Mouse (Mus musculus): ENCODE data around the gene Szt2.
A peak's percentile ranks its signal among the peaks of the same experiment; 100 is the strongest.

Gene Szt2

DNA sequence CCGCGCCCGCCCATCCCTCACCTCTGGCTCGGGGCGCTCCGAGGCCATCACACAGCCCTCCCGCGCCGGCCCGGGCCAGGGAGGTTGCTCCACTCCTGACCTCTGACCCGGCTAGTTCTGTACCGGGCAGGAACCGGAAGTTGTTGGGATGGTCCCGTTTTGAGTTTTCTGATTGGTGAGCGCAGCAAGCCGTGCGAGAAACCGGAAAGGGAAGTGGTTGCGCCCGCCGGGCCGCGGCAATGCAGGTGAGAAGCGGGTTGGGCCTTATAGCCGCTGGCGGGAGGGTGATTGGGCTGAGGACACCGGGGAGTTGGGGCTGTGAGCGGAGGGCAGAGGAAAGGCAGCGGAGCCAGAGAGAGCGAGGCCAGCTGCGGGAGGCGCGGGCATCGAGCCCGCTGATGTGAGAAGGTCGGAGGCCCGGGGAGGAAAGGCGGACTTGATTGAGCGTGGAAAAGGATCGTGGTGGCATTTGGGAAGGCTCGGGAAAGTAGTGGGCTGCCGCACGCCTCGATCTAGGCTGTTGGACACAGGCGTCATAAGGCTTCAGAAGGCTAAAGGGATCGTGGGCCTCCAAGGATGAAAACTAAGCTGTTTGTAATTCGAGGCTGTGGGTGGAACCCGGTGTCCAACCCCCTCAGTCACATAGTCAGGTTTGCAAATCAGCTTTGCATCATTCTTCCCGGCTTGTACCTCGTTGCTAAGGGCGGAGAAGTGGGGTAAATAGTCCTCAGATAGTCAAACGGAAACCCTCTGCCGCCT is at the start of gene Szt2, which contains the start of gene Med8:
Szt2 (minus strand) TSS at position 132 of the 759 bp plus-strand sequence.
Med8 (plus strand) TSS at position 196 of the 759 bp plus-strand sequence.
- DNase-seq (ENCODE audit: low read depth, low spot score) = peak; percentile 80

DNA sequence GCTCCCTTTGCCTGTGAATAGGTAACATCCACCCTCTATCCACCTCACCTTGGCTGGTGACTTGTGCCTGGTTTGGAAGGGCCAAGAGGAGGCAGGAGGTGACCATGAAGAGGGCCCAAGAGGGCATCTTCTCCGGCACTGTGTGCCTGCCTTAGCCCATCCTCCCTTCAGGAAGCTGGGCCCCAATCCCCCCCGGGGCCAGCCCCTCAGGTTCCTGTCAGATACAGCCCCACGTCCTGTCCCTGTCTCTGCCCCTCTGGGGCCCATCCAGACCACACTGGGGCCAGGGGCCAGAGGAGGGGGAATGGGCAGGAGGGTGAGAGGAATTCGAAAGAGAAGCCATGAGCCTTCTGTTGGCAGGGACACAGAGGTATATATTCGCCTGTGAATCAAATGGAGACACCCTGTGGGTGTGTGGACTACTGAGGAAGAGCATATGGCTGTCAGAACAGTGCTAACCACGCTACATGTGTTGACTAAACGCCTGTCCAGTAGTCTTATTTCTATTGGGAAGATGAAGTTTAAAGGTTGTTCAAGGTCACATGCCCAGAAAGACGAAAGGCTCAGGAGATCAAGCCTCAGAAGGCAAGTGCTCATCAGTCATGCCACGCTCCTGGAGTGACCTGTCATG is 48.4 kb upstream of the Szt2 start, which contains the start of gene Mpl:
Mpl (minus strand) TSS at position 169 of the 631 bp plus-strand sequence.
- DNase-seq (ENCODE audit: low read depth, low spot score) = no peak

DNA sequence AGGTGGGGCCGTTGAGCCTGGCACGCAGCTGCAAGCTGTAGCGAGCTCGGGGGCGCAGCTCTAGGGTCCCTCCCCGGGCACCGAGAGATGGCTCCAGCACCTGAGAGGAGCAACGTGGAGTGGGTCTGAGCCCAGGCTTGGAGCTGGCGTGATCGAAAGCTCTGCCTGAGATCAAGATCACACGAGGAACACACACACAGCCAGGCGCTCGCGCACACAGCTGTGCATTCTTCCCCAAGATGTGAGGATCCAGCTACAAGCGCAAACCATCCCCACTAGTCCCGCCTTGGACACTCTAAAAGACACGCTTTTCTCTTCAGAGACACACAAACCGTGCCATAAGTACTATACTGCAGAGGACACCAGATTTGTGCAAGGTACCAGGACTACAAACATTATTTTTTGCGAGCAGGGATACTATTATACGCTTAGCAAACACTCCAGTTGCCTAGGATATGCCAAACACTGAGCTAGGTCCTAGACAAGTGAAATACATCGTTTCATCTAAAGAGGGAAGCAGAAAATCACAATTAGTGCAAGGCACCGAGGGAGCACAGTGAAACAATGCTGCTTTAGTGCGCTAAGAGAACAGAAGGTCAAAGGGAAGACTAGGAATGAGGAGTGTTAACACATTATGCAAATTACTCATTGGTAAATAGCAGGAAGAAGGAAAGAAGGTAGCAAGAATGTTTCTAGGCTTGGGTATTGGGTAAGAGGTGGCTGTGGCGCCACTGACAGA is 37.5 kb upstream of the Szt2 start:
- no peak for DNase-seq (ENCODE audit: low read depth, low spot score)

DNA sequence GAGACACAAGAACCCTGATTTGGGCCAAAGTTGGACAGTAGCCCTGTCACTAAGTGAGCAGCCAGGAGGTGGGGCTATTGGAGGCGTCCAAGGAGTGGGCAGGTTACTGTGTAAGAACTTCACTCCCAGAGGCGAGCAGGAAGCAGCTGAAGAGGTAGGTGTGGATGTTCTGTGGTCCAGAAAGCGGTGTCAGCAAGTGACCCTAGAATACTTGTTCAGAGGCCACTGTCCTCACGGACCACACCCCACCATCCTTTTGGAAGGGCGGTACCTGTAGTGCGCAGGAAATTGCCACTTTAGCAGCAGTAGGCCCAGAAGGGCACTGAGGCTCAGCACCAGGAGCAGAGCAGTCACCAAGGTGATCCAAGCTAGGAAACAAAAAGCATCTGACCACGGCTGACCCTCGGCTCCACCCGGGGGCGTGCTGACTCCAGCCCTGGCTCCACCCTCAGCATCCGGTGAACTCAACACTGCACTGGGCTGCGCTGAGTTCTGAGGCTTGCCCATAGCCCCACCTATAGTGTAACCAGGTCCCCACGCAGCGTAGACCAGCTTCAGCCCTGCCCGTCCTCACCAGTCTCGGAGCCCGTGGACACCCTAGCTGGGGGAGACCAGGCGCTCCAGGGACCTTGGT is 36.8 kb upstream of the Szt2 start:
- no peak for DNase-seq (ENCODE audit: low read depth, low spot score)

DNA sequence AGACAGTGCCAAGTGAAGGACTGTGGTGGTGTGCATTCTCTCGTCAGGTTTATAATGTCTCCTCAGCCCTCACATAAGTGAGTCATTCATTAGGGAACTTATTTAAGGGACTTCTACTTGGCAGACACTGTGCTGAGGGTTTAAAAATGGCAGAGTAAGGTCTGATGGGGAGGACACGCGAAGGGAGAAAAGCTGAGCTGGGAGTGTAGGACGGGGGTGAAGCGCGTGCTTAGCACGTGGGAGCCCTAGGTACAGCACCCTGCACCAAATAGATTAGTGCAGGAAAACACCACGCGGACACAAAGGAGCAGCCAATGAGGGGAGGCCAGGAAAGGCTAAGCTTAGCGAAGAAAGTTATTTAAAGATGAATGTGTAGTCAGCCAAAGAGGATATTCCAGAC is 36.0 kb upstream of the Szt2 start:
- DNase-seq (ENCODE audit: low read depth, low spot score) = no peak

DNA sequence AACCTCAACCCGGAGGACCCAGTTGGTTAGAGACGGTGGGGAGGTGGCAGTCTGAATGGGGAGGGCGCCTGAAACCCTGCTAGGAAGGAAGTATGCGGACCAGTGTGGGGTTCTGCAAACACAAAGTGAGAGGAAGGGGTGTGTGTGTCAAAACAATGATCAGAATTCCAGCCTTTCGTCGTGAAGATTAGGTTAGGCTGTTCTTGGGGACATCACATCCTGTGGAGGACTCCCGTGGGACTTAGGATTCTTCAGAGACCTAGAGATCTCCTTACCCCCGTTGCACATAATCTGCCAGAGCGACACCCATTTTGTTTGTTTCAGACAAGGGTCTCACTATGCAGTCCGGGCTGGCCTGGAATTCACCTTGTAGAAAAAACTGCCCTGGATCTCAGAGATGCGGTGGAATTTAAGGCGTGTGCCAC is 28.8 kb upstream of the Szt2 start:
- DNase-seq (ENCODE audit: low read depth, low spot score) = no peak

DNA sequence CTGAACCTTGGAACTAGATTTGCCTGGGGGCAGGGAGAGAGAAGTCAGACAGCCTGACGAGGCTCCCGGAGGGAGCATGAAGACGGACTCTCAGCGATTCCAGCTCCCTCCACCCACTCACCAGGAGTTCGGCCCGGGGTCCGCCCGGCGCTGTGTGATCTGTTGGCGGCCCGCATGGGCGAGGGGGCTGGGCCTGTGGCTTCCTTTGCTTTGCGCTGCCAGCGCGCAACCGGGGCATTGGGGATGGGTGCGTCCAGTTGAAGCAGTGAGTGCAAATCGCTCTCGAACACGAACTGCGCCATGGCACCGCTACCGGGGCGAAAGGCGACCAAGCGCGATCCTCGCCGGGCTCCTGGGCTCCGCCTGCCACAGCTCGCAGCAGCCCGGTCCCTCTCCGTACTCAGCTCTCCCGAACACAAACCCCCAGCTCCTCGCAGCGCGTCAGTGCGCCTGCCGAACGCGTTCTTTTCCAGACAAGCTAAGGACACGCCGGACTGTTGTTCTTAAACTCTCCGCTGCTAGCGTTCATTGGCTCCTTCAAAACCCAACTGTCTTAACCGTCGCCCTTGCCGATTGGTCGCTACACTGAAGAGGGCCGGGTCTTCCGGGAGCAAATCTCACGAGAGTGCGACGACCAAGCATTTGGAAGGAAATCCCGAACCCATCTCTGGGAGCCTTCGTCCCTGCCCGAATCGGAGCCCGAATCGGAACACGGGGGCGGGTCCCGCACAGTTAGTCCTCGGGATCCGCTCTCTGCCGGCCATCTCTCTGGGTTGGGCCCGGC is 27.9 kb upstream of the Szt2 start, which contains the start of gene Cdc20:
Cdc20 (minus strand) TSS at position 533 of the 784 bp plus-strand sequence.
- DNase-seq (ENCODE audit: low read depth, low spot score) = peak; percentile 92

DNA sequence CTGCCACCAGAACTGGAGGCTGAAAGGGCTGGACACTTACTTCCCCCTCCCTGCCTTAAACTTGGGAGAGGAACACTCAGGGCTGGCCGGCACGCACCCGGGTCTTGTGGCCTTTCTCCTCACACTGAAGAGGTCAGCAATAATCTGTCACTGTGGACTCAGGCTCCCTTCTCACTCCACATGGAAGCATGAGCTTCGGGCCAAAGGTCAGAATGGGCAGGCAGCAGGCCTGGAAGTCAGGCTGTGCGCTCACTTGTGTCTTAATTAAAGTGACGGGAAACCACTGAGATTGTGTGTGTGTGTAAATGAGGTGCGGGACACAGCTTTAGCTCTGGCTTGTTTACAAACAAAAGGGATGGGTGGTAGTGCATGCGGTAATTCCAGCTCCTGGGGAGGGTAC is 23.3 kb upstream of the Szt2 start:
- DNase-seq (ENCODE audit: low read depth, low spot score) = no peak

DNA sequence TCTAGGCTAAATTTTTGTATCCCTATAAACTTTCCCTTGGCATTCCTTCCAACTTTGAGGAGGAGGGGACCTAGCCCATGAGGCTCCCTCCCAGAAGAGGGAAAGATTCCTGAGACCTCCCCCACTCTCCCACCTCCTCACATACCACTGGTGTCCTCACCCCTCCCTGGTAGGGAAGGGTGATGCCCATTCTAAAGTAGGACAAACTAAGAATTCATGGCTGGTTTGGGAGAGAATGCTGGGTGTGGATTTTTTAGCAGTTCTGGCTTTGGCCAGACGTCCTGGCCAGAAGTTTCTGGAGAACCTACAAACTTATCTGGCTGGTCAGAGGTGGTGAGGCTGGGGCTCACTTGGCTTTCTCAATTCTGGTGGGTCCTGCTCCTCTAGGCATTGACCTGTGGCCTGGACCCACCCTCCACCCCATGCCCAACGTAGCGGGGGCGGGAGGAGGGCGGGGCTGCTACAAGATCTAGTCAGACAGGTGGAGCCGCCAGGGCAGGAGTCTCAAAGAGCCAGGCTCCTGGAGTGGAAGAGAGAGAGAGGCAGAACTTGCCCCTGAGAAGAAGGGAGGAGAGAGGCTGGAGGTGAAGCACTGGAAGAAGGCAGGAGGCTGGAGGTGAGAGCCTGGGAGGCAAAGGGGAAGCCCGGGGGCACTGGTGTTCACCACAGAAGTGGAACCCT is 20.3 kb upstream of the Szt2 start:
- DNase-seq (ENCODE audit: low read depth, low spot score) = no peak

DNA sequence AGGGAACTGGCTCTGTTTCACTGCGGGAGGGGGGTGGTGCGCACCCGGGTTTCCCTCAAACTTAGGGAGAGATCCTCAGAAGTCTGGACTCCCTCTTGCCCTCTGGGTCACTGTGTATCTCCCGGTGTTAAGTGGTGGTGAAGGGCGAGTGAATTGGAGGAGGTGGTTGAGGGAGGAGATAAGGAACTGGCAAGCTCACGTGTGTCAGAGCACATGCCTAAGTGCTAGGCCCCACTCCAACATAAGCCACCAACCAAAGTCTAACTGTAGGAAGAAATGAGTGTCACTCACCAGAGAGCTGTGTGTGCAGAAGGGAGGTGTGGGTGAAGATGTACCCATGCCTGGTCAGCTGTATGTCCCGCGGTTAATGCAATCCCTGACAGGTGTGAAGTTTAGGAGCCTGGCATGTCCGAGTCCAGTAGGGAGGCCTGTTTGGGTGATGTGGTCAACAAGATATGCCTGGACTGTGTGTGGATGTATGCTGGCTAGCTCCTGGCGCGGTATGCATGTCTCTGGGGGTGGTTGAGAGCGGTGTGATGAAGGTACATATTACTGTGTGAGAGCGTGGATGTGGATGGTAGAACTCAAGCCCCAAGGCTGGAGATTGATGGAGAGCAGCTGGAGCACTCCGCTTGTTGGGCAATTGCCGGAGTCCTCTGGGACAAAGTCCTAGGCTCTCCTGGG is 19.6 kb upstream of the Szt2 start:
- no peak for DNase-seq (ENCODE audit: low read depth, low spot score)

DNA sequence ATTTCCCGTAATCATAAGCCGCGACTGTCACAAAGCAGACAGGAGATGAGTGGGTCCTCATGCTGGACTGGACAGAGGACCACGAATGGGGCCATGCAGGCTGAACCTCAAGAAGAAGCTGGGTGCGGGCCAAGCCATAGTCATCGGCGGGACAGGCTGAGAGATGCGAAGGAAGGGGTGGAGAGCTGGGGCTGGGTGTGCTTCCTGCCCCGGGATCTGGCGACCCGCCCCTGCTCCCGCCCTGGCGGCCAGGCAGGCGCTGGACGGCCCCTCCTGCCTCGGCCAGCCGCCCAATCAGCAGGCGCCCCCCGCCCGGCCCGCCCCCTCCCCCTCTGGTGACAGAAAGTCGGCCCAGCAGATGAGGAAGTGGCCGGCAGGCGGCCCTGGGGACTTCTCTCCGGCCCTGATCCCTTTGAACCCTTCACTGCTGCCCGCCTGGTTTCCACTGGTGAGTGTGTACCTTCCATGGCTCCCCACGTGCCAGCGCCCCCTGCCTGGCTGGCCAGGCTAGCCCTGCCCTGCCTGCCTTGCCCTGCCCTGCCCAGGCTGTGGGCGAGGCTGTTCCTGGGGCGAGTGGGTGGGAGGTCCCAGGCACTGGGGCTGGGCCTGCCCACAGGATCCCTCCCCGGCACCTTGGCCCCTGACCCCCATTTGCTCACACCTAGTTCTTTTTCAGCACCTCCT is 18.8 kb upstream of the Szt2 start, which contains the start of gene Elovl1:
Elovl1 (plus strand) TSS at position 326 of the 684 bp plus-strand sequence.
- DNase-seq (ENCODE audit: low read depth, low spot score) = no peak

DNA sequence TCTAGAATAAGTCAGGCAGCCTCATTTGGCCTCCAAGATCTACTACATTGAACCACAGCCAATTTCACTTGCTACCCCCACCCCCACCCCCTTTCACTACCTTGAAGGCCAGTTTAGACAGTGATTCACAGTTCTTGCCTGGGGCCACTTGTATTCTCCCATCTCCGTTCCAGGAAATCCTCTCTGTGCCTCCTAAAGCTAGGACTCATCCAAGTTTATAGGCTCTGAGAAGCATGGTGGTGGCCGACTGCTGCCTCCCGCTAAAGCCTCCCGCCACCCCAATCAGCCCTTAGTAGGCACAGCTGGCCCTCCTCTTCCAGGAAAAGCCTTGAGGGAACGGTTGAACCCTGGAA is 18.3 kb upstream of the Szt2 start:
- DNase-seq (ENCODE audit: low read depth, low spot score) = no peak

DNA sequence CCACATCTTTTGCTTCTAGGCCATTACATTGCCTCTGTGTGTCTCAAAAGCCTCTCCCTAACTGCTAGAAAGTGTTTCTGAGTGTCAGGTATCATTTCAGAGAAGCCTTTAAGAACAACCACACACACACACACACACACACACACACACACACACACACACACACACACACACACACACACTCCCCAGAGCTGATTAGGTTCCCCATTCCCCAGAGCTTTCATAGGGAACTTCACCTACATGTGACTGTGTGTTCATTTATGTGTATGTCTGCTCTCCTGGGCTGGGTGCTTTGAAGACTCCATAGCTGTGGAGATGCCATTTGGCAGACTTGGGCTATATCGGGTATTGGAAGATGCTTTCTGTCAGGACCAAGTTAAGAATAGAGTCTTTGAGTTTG is 16.3 kb upstream of the Szt2 start:
- DNase-seq (ENCODE audit: low read depth, low spot score) = no peak

DNA sequence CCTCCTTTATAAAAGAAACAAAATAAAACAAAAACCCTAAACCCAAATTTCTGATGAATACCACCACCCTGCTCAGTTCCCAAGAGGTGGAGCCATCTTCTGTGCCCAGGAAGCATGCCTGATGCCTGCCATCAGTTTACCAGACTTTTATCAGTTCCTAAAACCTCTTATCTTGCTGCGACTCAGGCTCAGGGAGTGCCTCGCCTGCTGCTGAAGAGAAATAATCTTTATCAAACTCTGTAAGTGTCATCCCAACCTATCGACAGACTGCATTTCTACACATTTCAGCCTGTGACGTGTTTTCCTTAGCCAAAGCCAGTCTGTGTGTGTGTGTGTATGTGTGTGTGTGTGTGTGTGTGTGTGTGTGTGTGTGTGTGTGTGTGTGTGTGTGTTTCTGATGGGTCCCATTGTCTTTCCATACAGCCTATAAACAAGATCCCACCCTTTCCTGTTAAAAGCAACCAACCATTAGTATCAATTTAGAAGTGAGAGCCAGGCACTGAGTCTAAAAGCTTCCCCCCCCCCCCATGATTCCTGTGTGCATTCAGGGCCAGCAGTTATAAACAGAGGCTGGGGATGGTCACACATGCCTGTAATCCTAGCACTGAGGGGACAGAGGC is 15.6 kb upstream of the Szt2 start:
- DNase-seq (ENCODE audit: low read depth, low spot score) = no peak

DNA sequence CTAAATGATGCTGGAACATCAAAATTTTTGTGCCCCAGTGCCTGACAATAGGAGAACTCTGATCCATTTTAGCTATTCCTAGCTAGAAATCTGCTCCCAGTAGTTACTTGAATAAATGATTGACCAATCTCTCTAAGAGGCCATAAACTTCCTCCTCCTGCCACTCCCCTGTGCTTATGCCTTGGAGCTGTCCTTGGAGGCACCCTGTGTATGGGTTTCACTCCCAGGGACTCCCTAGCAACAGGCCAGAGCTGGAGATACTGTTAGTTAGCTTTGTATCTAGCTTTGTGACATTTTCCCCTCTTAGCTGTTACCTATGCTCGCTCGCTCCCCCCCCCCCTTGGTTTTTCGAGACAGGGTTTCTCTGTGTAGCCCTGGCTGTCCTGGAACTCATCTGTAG is 12.3 kb upstream of the Szt2 start:
- no peak for DNase-seq (ENCODE audit: low read depth, low spot score)

DNA sequence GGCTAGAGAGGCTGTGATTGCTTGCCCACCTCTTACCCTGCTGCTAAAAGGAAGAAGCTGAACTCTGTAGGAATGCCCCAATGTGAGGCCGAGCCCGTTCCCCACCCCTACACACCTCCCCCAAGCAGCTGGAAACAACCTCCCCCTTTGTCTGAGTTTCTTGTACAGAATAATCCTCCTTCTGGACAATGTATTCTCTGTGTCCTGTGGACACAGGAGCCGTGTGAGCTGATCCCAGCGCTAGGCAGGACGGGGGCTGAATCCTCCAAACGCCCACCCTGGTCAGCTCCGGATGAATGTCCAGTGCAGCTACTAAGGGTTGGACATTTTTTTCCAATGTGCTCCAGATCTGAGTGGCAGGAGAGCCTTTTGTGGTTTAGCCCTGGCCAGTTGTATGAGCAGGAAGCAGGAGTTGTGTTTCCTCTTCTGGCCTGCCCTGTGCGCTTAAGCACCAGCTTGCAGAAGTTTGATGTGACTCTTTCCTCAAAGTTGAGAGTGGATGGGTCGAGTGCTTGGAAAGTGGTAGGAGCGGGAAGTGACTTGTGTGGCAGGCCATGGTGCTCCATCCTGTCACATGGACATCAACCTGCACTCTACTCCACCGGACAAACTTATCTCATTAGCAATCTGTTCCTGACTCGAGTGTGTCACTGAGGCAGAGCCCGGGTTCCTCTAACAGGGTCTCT is 8.2 kb upstream of the Szt2 start:
- no peak for DNase-seq (ENCODE audit: low read depth, low spot score)

DNA sequence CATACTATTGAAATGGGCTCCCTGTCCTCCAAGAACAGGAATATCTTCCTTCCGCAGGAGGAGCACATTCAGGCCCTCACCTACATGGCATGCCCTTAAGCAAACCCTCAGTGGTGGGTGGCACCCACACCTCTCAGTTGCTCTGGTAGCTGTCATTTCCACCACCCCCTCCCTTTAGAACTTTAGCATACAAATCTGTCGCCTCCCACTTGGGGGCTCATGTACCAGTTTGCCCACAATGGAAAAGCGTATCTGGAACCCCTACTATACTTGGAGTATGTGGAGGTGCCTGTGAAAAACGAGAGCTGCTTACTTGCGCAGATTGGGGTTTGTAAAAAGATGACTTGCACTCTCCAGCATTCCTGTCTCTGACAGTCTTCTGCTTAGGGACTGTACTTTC is 7.3 kb upstream of the Szt2 start:
- no peak for DNase-seq (ENCODE audit: low read depth, low spot score)

DNA sequence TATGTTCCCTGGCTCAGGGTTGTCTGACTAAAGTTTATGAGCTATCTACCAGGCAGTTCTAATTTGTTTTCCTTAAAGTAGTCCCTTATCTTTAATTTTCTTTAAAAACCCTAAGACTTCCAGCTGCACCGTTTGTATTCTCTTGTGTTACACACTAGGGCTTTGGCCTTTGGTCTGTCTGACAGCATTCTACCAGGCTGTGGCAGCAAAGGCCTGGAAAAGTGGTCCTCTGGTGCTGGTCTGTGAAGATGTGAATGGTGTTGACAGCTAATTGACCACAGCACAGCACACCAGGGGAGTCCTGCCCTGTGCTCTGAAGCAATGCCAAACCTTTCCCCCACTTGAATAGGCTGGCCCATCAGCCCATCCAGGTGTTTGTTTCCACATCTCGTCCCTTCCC is 6.7 kb upstream of the Szt2 start:
- no peak for DNase-seq (ENCODE audit: low read depth, low spot score)

Data from brain, embryonic 18.5 days (tissue).